ENCODE assay signal across 10 mouse cellular contexts in the genomic region with DNA sequence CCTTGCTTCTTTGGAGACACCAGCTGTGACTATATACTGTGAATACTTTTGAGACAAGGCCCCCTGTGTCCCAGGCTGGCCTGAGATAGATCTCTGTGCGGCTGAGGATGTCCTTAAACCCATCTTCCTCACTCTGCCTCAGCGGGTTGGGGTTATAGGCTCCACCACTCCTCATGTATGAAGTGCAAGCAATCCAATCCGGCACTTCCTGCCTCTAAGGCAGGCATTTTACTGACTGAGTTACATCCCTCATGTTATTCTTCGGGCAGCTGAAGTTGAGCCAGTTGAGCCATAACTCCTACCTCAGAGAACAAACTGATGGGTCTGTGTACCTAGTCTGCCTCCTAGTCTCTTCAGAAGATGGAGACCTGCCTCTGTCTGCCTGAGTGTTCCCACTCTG. TPM values are rescaled to one million over a fixed set of nuclear protein-coding genes. Genes with fewer than 3 reads are reported as not detected.
A peak's percentile ranks its signal among the peaks of the same experiment; 100 is the strongest.
DNase-seq lines count a peak whose midpoint lies in the region; ATAC-seq lines count a peak whose summit lies in the region.
"Had no signal": no experiment of that assay in that cellular context is flagged by ENCODE, and none has a peak within 500 bp of the region (broad histone marks: within the 10 kb centered on the region; RNA-seq: fewer than 3 reads in every experiment).

No protein-coding gene starts in this region.

- peak overlapping the region; percentile 97; the same call in 1 of the 2 replicates for H3K4me2 ChIP-seq in liver, embryonic 11.5 days
- no peak overlapping the region for H3K4me2 ChIP-seq in liver, embryonic 12.5 days
- peak overlapping the region; percentile 90 for H3K4me2 ChIP-seq in forebrain, embryonic 13.5 days
- H3K4me2 ChIP-seq in intestine, embryonic 15.5 days (replicated peaks): 0 out of 2 replicates have a peak overlapping the region, but pooled peaks have one; percentile 95
- H3K4me2 ChIP-seq in neural tube, embryonic 15.5 days: peak overlapping the region; percentile 95

- DNase-seq in liver, embryonic 11.5 days (ENCODE audit: low spot score): no peak
- DNase-seq in left cerebral cortex, postnatal 14 days (ENCODE audit: low spot score in 2 of 2): no peak
- no peak for DNase-seq in adipocyte (ENCODE audit: low spot score)
- DNase-seq: kidney, postnatal 14 days; left cerebral cortex, postnatal 4 days; thymus, adult 18-20 months had no signal

- H3K27ac ChIP-seq in liver, embryonic 11.5 days (ENCODE audit: low read depth, low read length): no peak overlapping the region
- no peak overlapping the region for H3K27ac ChIP-seq in liver, embryonic 12.5 days
- H3K27ac ChIP-seq in forebrain, embryonic 13.5 days: no peak overlapping the region
- H3K27ac ChIP-seq in intestine, embryonic 15.5 days: no peak overlapping the region
- H3K27ac ChIP-seq in neural tube, embryonic 15.5 days (replicated peaks): 0 out of 2 replicates have a peak overlapping the region, but pooled peaks have one; percentile 54

- H3K4me3 ChIP-seq in liver, embryonic 11.5 days (ENCODE audit: low read depth, low read length): no peak overlapping the region
- no peak overlapping the region for H3K4me3 ChIP-seq in liver, embryonic 12.5 days
- H3K4me3 ChIP-seq in forebrain, embryonic 13.5 days: peak overlapping the region; percentile 53; the same call in 1 of the 2 replicates
- H3K4me3 ChIP-seq in intestine, embryonic 15.5 days (replicated peaks): no peak overlapping the region
- H3K4me3 ChIP-seq in neural tube, embryonic 15.5 days (replicated peaks): peak overlapping the region; percentile 53

- peaks cover 16% of the 10 kb centered on the region; the same call in 1 of the 2 replicates for H3K27me3 ChIP-seq in liver, embryonic 11.5 days (replicated peaks; ENCODE audit: control insufficient read depth, insufficient read depth, low read length)
- peaks cover 66% of the 10 kb centered on the region for H3K27me3 ChIP-seq in liver, embryonic 12.5 days (replicated peaks)
- H3K27me3 ChIP-seq in forebrain, embryonic 13.5 days: no peaks in the 10 kb centered on the region
- no peaks in the 10 kb centered on the region for H3K27me3 ChIP-seq in intestine, embryonic 15.5 days (replicated peaks)
- peaks cover 3% of the 10 kb centered on the region; the same call in 1 of the 2 replicates for H3K27me3 ChIP-seq in neural tube, embryonic 15.5 days (replicated peaks)

- H3K4me1 ChIP-seq in liver, embryonic 11.5 days (replicated peaks; ENCODE audit: control insufficient read depth, insufficient read depth, low read length): peaks cover 7% of the 10 kb centered on the region; the same call in 1 of the 2 replicates
- peaks cover 43% of the 10 kb centered on the region for H3K4me1 ChIP-seq in liver, embryonic 12.5 days
- H3K4me1 ChIP-seq in forebrain, embryonic 13.5 days: peaks cover 36% of the 10 kb centered on the region
- peaks cover 21% of the 10 kb centered on the region for H3K4me1 ChIP-seq in intestine, embryonic 15.5 days (replicated peaks)
- H3K4me1 ChIP-seq in neural tube, embryonic 15.5 days: peaks cover 39% of the 10 kb centered on the region

- no peaks in the 10 kb centered on the region for H3K36me3 ChIP-seq in liver, embryonic 11.5 days (ENCODE audit: control insufficient read depth, insufficient read depth, low read length)
- no peaks in the 10 kb centered on the region for H3K36me3 ChIP-seq in liver, embryonic 12.5 days
- no peaks in the 10 kb centered on the region for H3K36me3 ChIP-seq in forebrain, embryonic 13.5 days (ENCODE audit: poor library complexity, severe bottlenecking)
- H3K36me3 ChIP-seq in intestine, embryonic 15.5 days: no peaks in the 10 kb centered on the region
- no peaks in the 10 kb centered on the region for H3K36me3 ChIP-seq in neural tube, embryonic 15.5 days

- no peak overlapping the region for H3K9ac ChIP-seq in liver, embryonic 11.5 days (ENCODE audit: low read depth, low read length)
- no peak overlapping the region for H3K9ac ChIP-seq in liver, embryonic 12.5 days
- H3K9ac ChIP-seq in forebrain, embryonic 13.5 days: peak overlapping the region; percentile 75; the same call in 1 of the 2 replicates
- no peak overlapping the region for H3K9ac ChIP-seq in intestine, embryonic 15.5 days
- H3K9ac ChIP-seq in neural tube, embryonic 15.5 days (replicated peaks): no peak overlapping the region

- 68% methylated on average over 4 of the region's 4 CpGs for WGBS in liver, embryonic 11.5 days
- WGBS in liver, embryonic 12.5 days (ENCODE audit: insufficient replicate concordance): 57% methylated on average over 4 of the region's 4 CpGs
- 72% methylated on average over 4 of the region's 4 CpGs for WGBS in forebrain, embryonic 13.5 days
- WGBS in intestine, embryonic 15.5 days: 47% methylated on average over 4 of the region's 4 CpGs
- WGBS in neural tube, embryonic 15.5 days: 56% methylated on average over 4 of the region's 4 CpGs

- H3K9me3 ChIP-seq in liver, embryonic 11.5 days (ENCODE audit: control insufficient read depth, low read length): no peaks in the 10 kb centered on the region
- H3K9me3 ChIP-seq in liver, embryonic 12.5 days (replicated peaks): no peaks in the 10 kb centered on the region
- no peaks in the 10 kb centered on the region for H3K9me3 ChIP-seq in forebrain, embryonic 13.5 days (replicated peaks)
- no peaks in the 10 kb centered on the region for H3K9me3 ChIP-seq in intestine, embryonic 15.5 days
- H3K9me3 ChIP-seq in neural tube, embryonic 15.5 days (replicated peaks): no peaks in the 10 kb centered on the region

- ATAC-seq in liver, embryonic 11.5 days (replicated peaks; ENCODE audit: low FRiP score): no peak
- ATAC-seq in liver, embryonic 12.5 days: no peak
- ATAC-seq in forebrain, embryonic 13.5 days: no peak
- ATAC-seq in intestine, embryonic 15.5 days: no peak
- no peak for ATAC-seq in neural tube, embryonic 15.5 days (ENCODE audit: low FRiP score)

- intact Hi-C loops in left cerebral cortex, postnatal 14 days (cut with DNase I): no loop called here

RNA-seq across cellular contexts. Expression of a gene that starts 1.1 kb away (rescaled TPM):
- 1.9 and 2.1 TPM in 2 replicates for polyA plus RNA-seq in liver, embryonic 11.5 days (2014; fragmentation: Nextera tagmentation; extraction: Ambion mirVana)
- polyA plus RNA-seq in liver, embryonic 12.5 days (2016; fragmentation: Nextera tagmentation; extraction: Ambion mirVana): 1.5 and 2.0 TPM in 2 replicates
- polyA plus RNA-seq in forebrain, embryonic 13.5 days (2015; fragmentation: Nextera tagmentation; extraction: Ambion mirVana): 2.6 and 2.8 TPM in 2 replicates
- polyA plus RNA-seq in intestine, embryonic 15.5 days (2015; fragmentation: Nextera tagmentation; extraction: Ambion mirVana): 2.6 and 3.0 TPM in 2 replicates
- polyA plus RNA-seq in neural tube, embryonic 15.5 days (2015; fragmentation: Nextera tagmentation; extraction: Ambion mirVana): 6.6 and 7.6 TPM in 2 replicates
- total RNA-seq in left cerebral cortex, postnatal 14 days (2021): 1 to 10 TPM; 2.7 to 3.8 TPM

RNA-seq across cellular contexts. Expression of a gene that starts 25.1 kb away (rescaled TPM):
- 448 and 517 TPM in 2 replicates for polyA plus RNA-seq in liver, embryonic 11.5 days (2014; fragmentation: Nextera tagmentation; extraction: Ambion mirVana)
- polyA plus RNA-seq in liver, embryonic 12.5 days (2016; fragmentation: Nextera tagmentation; extraction: Ambion mirVana): 360 and 381 TPM in 2 replicates
- 481 and 506 TPM in 2 replicates for polyA plus RNA-seq in forebrain, embryonic 13.5 days (2015; fragmentation: Nextera tagmentation; extraction: Ambion mirVana)
- polyA plus RNA-seq in intestine, embryonic 15.5 days (2015; fragmentation: Nextera tagmentation; extraction: Ambion mirVana): 357 and 384 TPM in 2 replicates
- polyA plus RNA-seq in neural tube, embryonic 15.5 days (2015; fragmentation: Nextera tagmentation; extraction: Ambion mirVana): 120 and 190 TPM in 2 replicates
- total RNA-seq in left cerebral cortex, postnatal 14 days (2021): 10 to 100 TPM; 29.9 to 37.7 TPM

Comparison
In these comparisons a context has a peak if more than half of its experiments do, and no peak if none do; other contexts are left out.
1. H3K4me3 ChIP-seq: peak in forebrain, embryonic 13.5 days (single experiment) and neural tube, embryonic 15.5 days (single experiment); none in liver, embryonic 11.5 days (single experiment), liver, embryonic 12.5 days (single experiment) and intestine, embryonic 15.5 days (single experiment).